Comparison of ENCODE assay signal across 22 mouse cellular contexts in the genomic region with DNA sequence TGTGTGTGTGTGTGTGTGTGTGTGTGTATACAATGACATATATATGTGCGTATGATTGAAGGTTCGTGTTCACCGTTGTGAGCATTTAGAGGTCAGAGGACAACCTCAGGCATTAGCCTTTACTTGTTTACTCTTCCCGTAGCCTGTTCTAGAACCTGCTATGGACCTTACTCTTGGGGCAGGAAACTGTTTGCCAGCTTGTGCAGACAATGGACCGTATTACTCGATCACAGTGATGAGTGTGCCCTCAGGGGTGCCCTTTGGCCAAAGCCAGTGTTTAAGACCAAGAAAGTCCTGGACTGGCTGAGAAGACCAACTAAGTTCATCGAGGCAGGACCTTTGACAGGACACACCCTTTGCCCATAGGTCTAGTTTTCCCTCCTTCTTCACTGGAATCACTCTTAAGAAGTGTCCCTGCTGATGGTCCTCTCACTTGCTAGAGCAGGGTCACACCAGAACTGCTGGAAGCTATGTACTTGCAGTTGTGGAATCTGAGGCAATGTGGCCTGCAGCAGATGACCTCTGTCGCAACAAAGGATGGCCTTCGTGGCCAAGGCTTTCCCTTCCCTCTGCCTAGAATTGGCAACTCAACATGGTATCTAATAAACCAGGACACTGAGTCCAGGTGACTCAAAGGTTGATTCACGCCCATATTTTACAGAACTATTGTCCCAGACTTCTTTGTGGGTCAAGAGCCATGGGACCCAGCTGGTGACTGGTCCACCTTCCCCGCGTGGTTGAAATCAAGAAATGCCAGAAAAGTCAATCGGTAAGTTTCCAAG. TPM values are rescaled to one million over a fixed set of nuclear protein-coding genes. Genes with fewer than 3 reads are reported as not detected.
DNase-seq lines count a peak whose midpoint lies in the region; ATAC-seq and TF ChIP-seq lines count a peak whose summit lies in the region.
"Had no signal": no experiment of that assay in that cellular context is flagged by ENCODE, and none has a peak within 500 bp of the region (broad histone marks: within the 10 kb centered on the region; RNA-seq: fewer than 3 reads in every experiment).

No protein-coding gene starts in this region.

- H3K4me3 ChIP-seq in intestine, postnatal 0 days (ENCODE audit: low read depth, low read length), result no peak overlapping the region
- H3K4me3 ChIP-seq in intestine, embryonic 15.5 days (replicated peaks), result no peak overlapping the region
- H3K4me3 ChIP-seq: embryonic facial prominence, embryonic 10.5 days; forebrain, embryonic 15.5 days; heart, embryonic 12.5 days; liver, embryonic 13.5 days had no signal

- H3K9me3 ChIP-seq in intestine, postnatal 0 days (ENCODE audit: control insufficient read depth), result no peaks in the 10 kb centered on the region
- no peaks in the 10 kb centered on the region for H3K9me3 ChIP-seq in intestine, embryonic 15.5 days
- H3K9me3 ChIP-seq: embryonic facial prominence, embryonic 10.5 days; forebrain, embryonic 15.5 days; heart, embryonic 12.5 days; liver, embryonic 13.5 days had no signal

- ATAC-seq in intestine, postnatal 0 days, result peak; percentile 40; the same call in 1 of the 2 replicates
- no peak for ATAC-seq in intestine, embryonic 15.5 days
- 0 out of 2 replicates have a peak, but pooled peaks have one; percentile 21 for ATAC-seq in granulocyte monocyte progenitor cell, adult 5-6 weeks (replicated peaks; ENCODE audit: poor library complexity, severe bottlenecking)
- ATAC-seq: forebrain, embryonic 15.5 days had no signal

- H3K36me3 ChIP-seq in intestine, postnatal 0 days (ENCODE audit: control insufficient read depth, insufficient read depth), result 0 out of 2 replicates have a peak, but pooled peaks cover 4% of the 10 kb centered on the region
- H3K36me3 ChIP-seq in intestine, embryonic 15.5 days, result no peaks in the 10 kb centered on the region
- H3K36me3 ChIP-seq: forebrain, embryonic 15.5 days; heart, embryonic 12.5 days had no signal

- no peak overlapping the region for H3K9ac ChIP-seq in intestine, postnatal 0 days (ENCODE audit: low read depth, low read length)
- no peak overlapping the region for H3K9ac ChIP-seq in intestine, embryonic 15.5 days
- H3K9ac ChIP-seq: forebrain, embryonic 15.5 days; heart, embryonic 12.5 days; liver, embryonic 13.5 days had no signal

- WGBS in intestine, postnatal 0 days, result 83% methylated on average over 13 of the region's 13 CpGs
- 85% methylated on average over 13 of the region's 13 CpGs for WGBS in intestine, embryonic 15.5 days

- H3K4me2 ChIP-seq in intestine, postnatal 0 days (replicated peaks; ENCODE audit: low read depth), result no peak overlapping the region
- no peak overlapping the region for H3K4me2 ChIP-seq in intestine, embryonic 15.5 days (replicated peaks)
- H3K4me2 ChIP-seq: forebrain, embryonic 15.5 days; heart, embryonic 12.5 days; liver, embryonic 13.5 days had no signal

- peak; percentile 57 for DNase-seq in 3T3-L1 (ENCODE audit: low read depth, low spot score)
- DNase-seq in adrenal gland, adult 8-10 months, result peak; percentile 89
- DNase-seq in heart, postnatal 10 days, result no peak
- DNase-seq in retina, embryonic 14.5 days (ENCODE audit: low spot score), result no peak
- no peak for DNase-seq in urinary bladder, adult 2 months (ENCODE audit: low spot score)
- DNase-seq: cerebellum, adult 8-10 months; gastrocnemius, postnatal 10 days; heart, adult 11 months; heart, postnatal 14 days; kidney, adult 18-20 months; kidney, postnatal 10 days; left cerebral cortex, postnatal 4 days; liver, embryonic 13.5 days; lung, postnatal 4 days; thymus, adult 2 months; thymus, postnatal 4 days had no signal

- no peaks in the 10 kb centered on the region for H3K4me1 ChIP-seq in intestine, postnatal 0 days (replicated peaks; ENCODE audit: control insufficient read depth, insufficient read depth, low read length)
- H3K4me1 ChIP-seq in intestine, embryonic 15.5 days (replicated peaks), result no peaks in the 10 kb centered on the region
- H3K4me1 ChIP-seq: embryonic facial prominence, embryonic 10.5 days; forebrain, embryonic 15.5 days had no signal

- H3K27me3 ChIP-seq in intestine, postnatal 0 days (replicated peaks; ENCODE audit: control insufficient read depth, insufficient read depth, low read length), result no peaks in the 10 kb centered on the region
- no peaks in the 10 kb centered on the region for H3K27me3 ChIP-seq in intestine, embryonic 15.5 days (replicated peaks)
- H3K27me3 ChIP-seq: forebrain, embryonic 15.5 days; heart, embryonic 12.5 days; liver, embryonic 13.5 days had no signal

- intact Hi-C loops in heart, postnatal 10 days (cut with DNase I), result no loop called here

- TF ChIP-seq CTCF in intestine, postnatal 0 days (IDR thresholded peaks at IDR 0.05; ENCODE audit: low read depth), result no peak

- no peak overlapping the region for H3K27ac ChIP-seq in intestine, postnatal 0 days (ENCODE audit: low read depth, low read length)
- H3K27ac ChIP-seq in intestine, embryonic 15.5 days, result no peak overlapping the region
- H3K27ac ChIP-seq: embryonic facial prominence, embryonic 10.5 days; forebrain, embryonic 15.5 days; liver, embryonic 13.5 days had no signal

RNA-seq across cellular contexts. Expression of a gene that starts 18.1 kb away (rescaled TPM):
- polyA plus RNA-seq in intestine, postnatal 0 days (2015; fragmentation: Nextera tagmentation; extraction: Ambion mirVana), result 165 and 172 TPM in 2 replicates
- polyA plus RNA-seq in intestine, embryonic 15.5 days (2015; fragmentation: Nextera tagmentation; extraction: Ambion mirVana), result 480 and 508 TPM in 2 replicates
- total RNA-seq in adrenal gland, adult 8-10 months (2022), result 100 to 1,000 TPM; 232 to 302 (median 271) TPM
- 412 and 454 TPM in 2 replicates for total RNA-seq in granulocyte monocyte progenitor cell, adult 5-6 weeks (2014; fragmentation: Nextera tagmentation)
- total RNA-seq in granulocyte monocyte progenitor cell, adult 5-6 weeks (2017), result 535 and 555 TPM in 2 replicates
- total RNA-seq in heart, postnatal 10 days (2021), result 100 to 1,000 TPM; 176 to 187 TPM
- 207 and 215 TPM in 2 replicates for polyA plus RNA-seq in urinary bladder, adult 2 months (2012; rRNA removed)

RNA-seq across cellular contexts. Expression of a gene that starts 18.2 kb away (rescaled TPM):
- 9.0 and 9.8 TPM in 2 replicates for polyA plus RNA-seq in intestine, postnatal 0 days (2015; fragmentation: Nextera tagmentation; extraction: Ambion mirVana)
- polyA plus RNA-seq in intestine, embryonic 15.5 days (2015; fragmentation: Nextera tagmentation; extraction: Ambion mirVana), result 15.2 and 16.6 TPM in 2 replicates
- total RNA-seq in adrenal gland, adult 8-10 months (2022), result 10 to 100 TPM; 25.9 to 29.7 (median 27.9) TPM
- 8.6 and 13.0 TPM in 2 replicates for total RNA-seq in granulocyte monocyte progenitor cell, adult 5-6 weeks (2014; fragmentation: Nextera tagmentation)
- 7.7 and 11.1 TPM in 2 replicates for total RNA-seq in granulocyte monocyte progenitor cell, adult 5-6 weeks (2017)
- 10 to 100 TPM; 15.3 to 16.4 TPM for total RNA-seq in heart, postnatal 10 days (2021)
- polyA plus RNA-seq in urinary bladder, adult 2 months (2012; rRNA removed), result 17.9 and 20.8 TPM in 2 replicates

RNA-seq across cellular contexts. Expression of a gene that starts 18.3 kb away (rescaled TPM):
- polyA plus RNA-seq in intestine, postnatal 0 days (2015; fragmentation: Nextera tagmentation; extraction: Ambion mirVana), result 90.2 and 105 TPM in 2 replicates
- 34.6 and 36.4 TPM in 2 replicates for polyA plus RNA-seq in intestine, embryonic 15.5 days (2015; fragmentation: Nextera tagmentation; extraction: Ambion mirVana)
- 100 to 1,000 TPM; 160 to 274 (median 195) TPM for total RNA-seq in adrenal gland, adult 8-10 months (2022)
- total RNA-seq in granulocyte monocyte progenitor cell, adult 5-6 weeks (2014; fragmentation: Nextera tagmentation), result not detected in 2 replicates
- total RNA-seq in granulocyte monocyte progenitor cell, adult 5-6 weeks (2017), result not detected in 2 replicates
- total RNA-seq in heart, postnatal 10 days (2021), result 10 to 100 TPM; 24.8 to 26.4 TPM
- 57.5 and 62.9 TPM in 2 replicates for polyA plus RNA-seq in urinary bladder, adult 2 months (2012; rRNA removed)

RNA-seq across cellular contexts. Expression of a gene that starts 52.6 kb away (rescaled TPM):
- polyA plus RNA-seq in intestine, postnatal 0 days (2015; fragmentation: Nextera tagmentation; extraction: Ambion mirVana), result 15.4 and 16.5 TPM in 2 replicates
- 25.0 and 26.0 TPM in 2 replicates for polyA plus RNA-seq in intestine, embryonic 15.5 days (2015; fragmentation: Nextera tagmentation; extraction: Ambion mirVana)
- 100 to 1,000 TPM; 143 to 180 (median 160) TPM for total RNA-seq in adrenal gland, adult 8-10 months (2022)
- total RNA-seq in granulocyte monocyte progenitor cell, adult 5-6 weeks (2014; fragmentation: Nextera tagmentation), result 27.1 and 34.2 TPM in 2 replicates
- total RNA-seq in granulocyte monocyte progenitor cell, adult 5-6 weeks (2017), result 26.4 and 30.3 TPM in 2 replicates
- total RNA-seq in heart, postnatal 10 days (2021), result 100 to 1,000 TPM; 100 to 109 TPM
- 29.9 and 37.2 TPM in 2 replicates for polyA plus RNA-seq in urinary bladder, adult 2 months (2012; rRNA removed)

Comparison
In these comparisons a context has a peak if more than half of its experiments do, and no peak if none do; other contexts are left out.
1. DNase-seq: peak in 3T3-L1 (single experiment) and adrenal gland, adult 8-10 months (single experiment); none in heart, postnatal 10 days (0 of 2), retina, embryonic 14.5 days (single experiment) and urinary bladder, adult 2 months (single experiment).
2. RNA of a gene that starts 18.3 kb away (total RNA-seq): 160 to 274 TPM in adrenal gland, adult 8-10 months and 24.8 to 26.4 TPM in heart, postnatal 10 days; not detected in granulocyte monocyte progenitor cell, adult 5-6 weeks; every median in the first group is over 10 times any median in the second.